Mouse (Mus musculus) heart, adult 2 months (tissue): ENCODE measurements around the gene Trpc2.

ENCODE experiments used
- CTCF ChIP-seq: fragments of 200-600 bp; IDR thresholded peaks from 2 replicates; pipeline ENCODE4 v1.8.1; 2022; ENCODE audit warnings: antibody characterized with exemption, mild to moderate bottlenecking, moderate library complexity
- EP300 ChIP-seq: fragments of 200-500 bp; IDR thresholded peaks from 2 replicates; pipeline ENCODE4 v1.6.1; 2011; ENCODE audit warnings: low read depth, low read length, control low read depth; ENCODE audit not compliant: insufficient read depth

- TF ChIP-seq CTCF = no peak
- TF ChIP-seq EP300 = no peak
Measured at GRCm38 (mm10) chr7:102081784-102082183, 1.1 kb upstream of the Trpc2 start.
